Mouse (Mus musculus): ENCODE data around the gene Mybpc2.

The Mybpc2 gene

GRCm38 (mm10) chr7:44485572-44486195, 38.8 kb downstream of the Mybpc2 start:
- no peak for DNase-seq (ENCODE audit: low read depth, low spot score)

GRCm38 (mm10) chr7:44484841-44485571, 39.5 kb downstream of the Mybpc2 start:
- DNase-seq (ENCODE audit: low read depth, low spot score): peak; percentile 77

GRCm38 (mm10) chr7:44484109-44484508, 40.3 kb downstream of the Mybpc2 start:
- no peak for DNase-seq (ENCODE audit: low read depth, low spot score)

- DNase-seq (ENCODE audit: low read depth, low spot score): no peak
These were observed 41.5 kb downstream of the Mybpc2 start for GRCm38 (mm10) chr7:44482836-44483435.

GRCm38 (mm10) chr7:44475046-44475614, 49.3 kb downstream of the Mybpc2 start:
- no peak for DNase-seq (ENCODE audit: low read depth, low spot score)

- no peak for DNase-seq (ENCODE audit: low read depth, low spot score)
These were observed 50.0 kb downstream of the Mybpc2 start for GRCm38 (mm10) chr7:44474419-44474818.

GRCm38 (mm10) chr7:44472961-44473646, 51.4 kb downstream of the Mybpc2 start:
- peak; percentile 84 for DNase-seq (ENCODE audit: low read depth, low spot score)

GRCm38 (mm10) chr7:44472558-44472885, 51.9 kb downstream of the Mybpc2 start:
- DNase-seq (ENCODE audit: low read depth, low spot score): no peak

- no peak for DNase-seq (ENCODE audit: low read depth, low spot score)
These were observed 52.4 kb downstream of the Mybpc2 start for GRCm38 (mm10) chr7:44471880-44472557.

- no peak for DNase-seq (ENCODE audit: low read depth, low spot score)
These were observed 53.5 kb downstream of the Mybpc2 start for GRCm38 (mm10) chr7:44470696-44471612.

- no peak for DNase-seq (ENCODE audit: low read depth, low spot score)
These were observed 54.5 kb downstream of the Mybpc2 start for GRCm38 (mm10) chr7:44469677-44470675.

- DNase-seq (ENCODE audit: low read depth, low spot score): no peak
These were observed 55.7 kb downstream of the Mybpc2 start for GRCm38 (mm10) chr7:44468644-44469285.

GRCm38 (mm10) chr7:44467811-44468411, 56.5 kb downstream of the Mybpc2 start, which contains the start of gene Josd2:
Josd2 (plus strand) TSS chr7:44467980.
- peak; percentile 98 for DNase-seq (ENCODE audit: low read depth, low spot score)

- no peak for DNase-seq (ENCODE audit: low read depth, low spot score)
These were observed 57.6 kb downstream of the Mybpc2 start for GRCm38 (mm10) chr7:44466888-44467311.

- DNase-seq (ENCODE audit: low read depth, low spot score): no peak
These were observed 58.2 kb downstream of the Mybpc2 start for GRCm38 (mm10) chr7:44466006-44466887.

GRCm38 (mm10) chr7:44465111-44465510, 59.3 kb downstream of the Mybpc2 start, which contains the start of gene Aspdh:
Aspdh (plus strand) TSS chr7:44465391.
- DNase-seq (ENCODE audit: low read depth, low spot score): no peak

GRCm38 (mm10) chr7:44464511-44464910, 59.9 kb downstream of the Mybpc2 start:
- DNase-seq (ENCODE audit: low read depth, low spot score): no peak

Measured in A20 (cell line).